Mouse (Mus musculus): Measurements from ENCODE around the gene Drc1.

Gene Drc1

DNA sequence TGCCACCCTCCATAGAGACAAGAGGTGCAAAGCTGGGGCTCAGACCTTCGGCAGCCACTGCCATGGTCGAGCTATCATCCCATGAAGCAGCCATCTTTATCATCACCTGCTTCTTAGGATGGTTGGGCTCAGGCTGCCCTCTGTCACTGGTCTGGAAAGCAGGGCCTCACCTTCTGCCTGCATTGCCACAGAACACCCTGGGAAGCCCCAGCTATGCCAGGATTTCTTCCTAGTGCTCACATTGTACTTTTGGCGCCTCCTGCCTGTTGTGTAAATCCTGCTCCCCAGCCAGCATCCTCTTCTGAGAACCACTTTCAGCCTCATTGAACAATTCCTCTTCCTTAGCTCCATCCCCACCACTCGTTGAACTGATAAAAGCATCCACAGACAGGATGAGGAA, 134.7 kb downstream of the Drc1 start:
- DNase-seq (ENCODE audit: low spot score in 2 of 2) = no peak

Measured in urinary bladder, adult 18-20 months (tissue).